Mouse (Mus musculus): Measurements from ENCODE around the gene B3galt4.

- TF ChIP-seq POLR2A (IDR thresholded peaks at IDR 0.05; ENCODE audit: borderline replicate concordance, insufficient read depth, low read length): no peak
- no peak for TF ChIP-seq CTCF (IDR thresholded peaks at IDR 0.05; ENCODE audit: borderline replicate concordance, insufficient read depth, low read depth, low read length)
These were observed 35.0 kb downstream of the B3galt4 start for GRCm38 (mm10) chr17:33916294-33916693.
